In the genomic region with DNA sequence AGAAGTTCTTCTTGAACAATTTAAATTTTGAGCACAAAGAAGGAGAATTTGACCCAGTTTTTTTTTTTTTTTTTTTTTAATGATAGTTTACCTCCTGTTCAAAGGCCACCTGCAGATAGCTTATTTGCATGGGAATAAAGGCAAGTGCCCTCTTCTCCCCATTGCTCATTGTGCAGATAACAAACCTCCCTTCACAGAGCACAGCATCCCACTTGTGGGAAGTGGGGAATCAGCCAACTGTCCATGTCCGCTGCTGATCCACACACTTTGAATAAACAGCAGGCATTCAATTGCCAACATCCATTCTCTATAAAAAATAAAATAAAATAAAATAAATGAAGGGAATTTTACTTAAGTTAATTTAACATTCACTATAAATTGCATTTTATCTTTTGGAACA, we compare ENCODE assay signal across 24 mouse cellular contexts.
DNase-seq lines count a peak whose midpoint lies in the region; ATAC-seq and TF ChIP-seq lines count a peak whose summit lies in the region.
"Had no signal": no experiment of that assay in that cellular context is flagged by ENCODE, and none has a peak within 500 bp of the region (broad histone marks: within the 10 kb centered on the region; RNA-seq: fewer than 3 reads in every experiment).

No protein-coding gene starts in this region.

- H3K27ac ChIP-seq in hindbrain, postnatal 0 days: no peak overlapping the region
- H3K27ac ChIP-seq in hindbrain, embryonic 13.5 days: no peak overlapping the region
- no peak overlapping the region for H3K27ac ChIP-seq in midbrain, postnatal 0 days (ENCODE audit: low read depth, low read length)
- no peak overlapping the region for H3K27ac ChIP-seq in midbrain, embryonic 16.5 days (ENCODE audit: low read length)
- no peak overlapping the region for H3K27ac ChIP-seq in neural tube, embryonic 15.5 days (replicated peaks)
- H3K27ac ChIP-seq: forebrain, embryonic 13.5 days; kidney, postnatal 0 days; limb, embryonic 10.5 days; liver, embryonic 15.5 days; lung, embryonic 15.5 days had no signal

- H3K27me3 ChIP-seq in hindbrain, postnatal 0 days (ENCODE audit: insufficient read depth, low read length): no peaks in the 10 kb centered on the region
- H3K27me3 ChIP-seq in hindbrain, embryonic 13.5 days: no peaks in the 10 kb centered on the region
- no peaks in the 10 kb centered on the region for H3K27me3 ChIP-seq in midbrain, postnatal 0 days (ENCODE audit: insufficient read depth, low read length)
- no peaks in the 10 kb centered on the region for H3K27me3 ChIP-seq in midbrain, embryonic 16.5 days (ENCODE audit: control insufficient read depth, insufficient read depth, low read depth, low read length)
- no peaks in the 10 kb centered on the region for H3K27me3 ChIP-seq in neural tube, embryonic 15.5 days (replicated peaks)
- H3K27me3 ChIP-seq: forebrain, embryonic 13.5 days; liver, embryonic 15.5 days; lung, embryonic 15.5 days had no signal

- 17% methylated on average over 1 of the region's 1 CpGs for WGBS in hindbrain, postnatal 0 days
- WGBS in hindbrain, embryonic 13.5 days: 27% methylated on average over 1 of the region's 1 CpGs
- 44% methylated on average over 1 of the region's 1 CpGs for WGBS in midbrain, postnatal 0 days
- 26% methylated on average over 1 of the region's 1 CpGs for WGBS in midbrain, embryonic 16.5 days
- WGBS in neural tube, embryonic 15.5 days: 24% methylated on average over 1 of the region's 1 CpGs

- H3K36me3 ChIP-seq in hindbrain, postnatal 0 days (ENCODE audit: insufficient read depth, low read length): no peaks in the 10 kb centered on the region
- no peaks in the 10 kb centered on the region for H3K36me3 ChIP-seq in hindbrain, embryonic 13.5 days
- no peaks in the 10 kb centered on the region for H3K36me3 ChIP-seq in midbrain, postnatal 0 days (ENCODE audit: insufficient read depth, low read length)
- no peaks in the 10 kb centered on the region for H3K36me3 ChIP-seq in midbrain, embryonic 16.5 days (ENCODE audit: control insufficient read depth, insufficient read depth, low read length)
- no peaks in the 10 kb centered on the region for H3K36me3 ChIP-seq in neural tube, embryonic 15.5 days
- H3K36me3 ChIP-seq: G1E; limb, embryonic 10.5 days; liver, embryonic 15.5 days; lung, embryonic 15.5 days had no signal

- no peak overlapping the region for H3K4me3 ChIP-seq in hindbrain, postnatal 0 days (ENCODE audit: low read length)
- H3K4me3 ChIP-seq in hindbrain, embryonic 13.5 days: no peak overlapping the region
- H3K4me3 ChIP-seq in midbrain, postnatal 0 days (ENCODE audit: low read depth, low read length): no peak overlapping the region
- H3K4me3 ChIP-seq in midbrain, embryonic 16.5 days (ENCODE audit: low read depth, low read length): no peak overlapping the region
- no peak overlapping the region for H3K4me3 ChIP-seq in neural tube, embryonic 15.5 days (replicated peaks)
- H3K4me3 ChIP-seq: forebrain, embryonic 13.5 days; limb, embryonic 10.5 days; liver, embryonic 15.5 days; lung, embryonic 15.5 days had no signal

- H3K9me3 ChIP-seq in hindbrain, postnatal 0 days (ENCODE audit: low read length): no peaks in the 10 kb centered on the region
- no peaks in the 10 kb centered on the region for H3K9me3 ChIP-seq in hindbrain, embryonic 13.5 days
- no peaks in the 10 kb centered on the region for H3K9me3 ChIP-seq in midbrain, postnatal 0 days (ENCODE audit: low read length)
- no peaks in the 10 kb centered on the region for H3K9me3 ChIP-seq in midbrain, embryonic 16.5 days (replicated peaks; ENCODE audit: control insufficient read depth, low read length, poor library complexity, severe bottlenecking)
- no peaks in the 10 kb centered on the region for H3K9me3 ChIP-seq in neural tube, embryonic 15.5 days (replicated peaks)
- H3K9me3 ChIP-seq: forebrain, embryonic 13.5 days; limb, embryonic 10.5 days; liver, embryonic 15.5 days; lung, embryonic 15.5 days had no signal

- DNase-seq in cerebellum, postnatal 10 days: peak; percentile 19 to 38
- no peak for DNase-seq in cerebellum, postnatal 4 days (ENCODE audit: low spot score in 2 of 2)
- DNase-seq in hindbrain, postnatal 0 days (ENCODE audit: low spot score): peak; percentile 47
- DNase-seq in midbrain, postnatal 0 days (ENCODE audit: low spot score): peak; percentile 53
- DNase-seq: adrenal gland, adult 8-10 months; cerebellum, postnatal 36 days; gastrocnemius, postnatal 14 days; heart, adult 11 months; kidney, adult 2 months; liver; lung, postnatal 4 days; right cerebral cortex, postnatal 14 days; spleen, adult 18-20 months had no signal

- H3K9ac ChIP-seq in hindbrain, postnatal 0 days (replicated peaks; ENCODE audit: low read length): no peak overlapping the region
- no peak overlapping the region for H3K9ac ChIP-seq in hindbrain, embryonic 13.5 days
- H3K9ac ChIP-seq in midbrain, postnatal 0 days (replicated peaks; ENCODE audit: low read length, poor library complexity, severe bottlenecking): no peak overlapping the region
- H3K9ac ChIP-seq in midbrain, embryonic 16.5 days (ENCODE audit: low read depth, low read length): no peak overlapping the region
- H3K9ac ChIP-seq in neural tube, embryonic 15.5 days (replicated peaks): no peak overlapping the region
- H3K9ac ChIP-seq: forebrain, embryonic 13.5 days; liver, embryonic 15.5 days; lung, embryonic 15.5 days had no signal

- H3K4me1 ChIP-seq in hindbrain, postnatal 0 days (ENCODE audit: insufficient read depth, low read length): no peaks in the 10 kb centered on the region
- H3K4me1 ChIP-seq in hindbrain, embryonic 13.5 days (replicated peaks): no peaks in the 10 kb centered on the region
- no peaks in the 10 kb centered on the region for H3K4me1 ChIP-seq in midbrain, postnatal 0 days (ENCODE audit: insufficient read depth, low read length)
- 0 out of 2 replicates have a peak, but pooled peaks cover 2% of the 10 kb centered on the region for H3K4me1 ChIP-seq in midbrain, embryonic 16.5 days (ENCODE audit: control insufficient read depth, insufficient read depth, low read length)
- H3K4me1 ChIP-seq in neural tube, embryonic 15.5 days: no peaks in the 10 kb centered on the region
- H3K4me1 ChIP-seq: forebrain, embryonic 13.5 days; limb, embryonic 10.5 days; liver, embryonic 15.5 days; lung, embryonic 15.5 days had no signal

- peak; percentile 77 for ATAC-seq in hindbrain, postnatal 0 days
- no peak for ATAC-seq in hindbrain, embryonic 13.5 days (ENCODE audit: low FRiP score)
- no peak; the same call in 1 of the 2 replicates for ATAC-seq in midbrain, postnatal 0 days (ENCODE audit: low FRiP score)
- no peak for ATAC-seq in midbrain, embryonic 16.5 days
- ATAC-seq in neural tube, embryonic 15.5 days (ENCODE audit: low FRiP score): no peak
- ATAC-seq: CD4-positive, CD25-positive, alpha-beta regulatory T cell, adult 4 months; forebrain, embryonic 13.5 days had no signal

- no peak for TF ChIP-seq CTCF in hindbrain, postnatal 0 days (IDR thresholded peaks at IDR 0.05; ENCODE audit: low read depth)
- no peak for TF ChIP-seq CTCF in midbrain, postnatal 0 days (IDR thresholded peaks at IDR 0.05)

- no peak overlapping the region for H3K4me2 ChIP-seq in hindbrain, postnatal 0 days (ENCODE audit: low read depth, low read length)
- no peak overlapping the region for H3K4me2 ChIP-seq in hindbrain, embryonic 13.5 days
- no peak overlapping the region for H3K4me2 ChIP-seq in midbrain, postnatal 0 days (ENCODE audit: low read depth, low read length, poor library complexity, severe bottlenecking)
- H3K4me2 ChIP-seq in midbrain, embryonic 16.5 days (ENCODE audit: low read length): no peak overlapping the region
- H3K4me2 ChIP-seq in neural tube, embryonic 15.5 days: no peak overlapping the region
- H3K4me2 ChIP-seq: forebrain, embryonic 13.5 days; heart, embryonic 11.5 days; liver, embryonic 15.5 days; lung, embryonic 15.5 days had no signal

Comparison
In these comparisons a context has a peak if more than half of its experiments do, and no peak if none do; other contexts are left out.
1. DNase-seq: peak in cerebellum, postnatal 10 days (2 of 2), hindbrain, postnatal 0 days (single experiment) and midbrain, postnatal 0 days (single experiment); none in cerebellum, postnatal 4 days (0 of 2).